Mouse (Mus musculus) cerebellum, adult 2 months (tissue): Measurements from ENCODE around the gene Tax1bp3.

Experiments
- CTCF ChIP-seq: fragments of 200-500 bp; IDR thresholded peaks from 2 replicates; pipeline ENCODE4 v1.5.1; 2011; ENCODE audit warnings: low read depth, mild to moderate bottlenecking, control low read depth, low read length, moderate library complexity, borderline replicate concordance; ENCODE audit not compliant: insufficient read depth
- POLR2A ChIP-seq: fragments of 200-500 bp; IDR thresholded peaks from 2 replicates; pipeline ENCODE4 v1.6.1; 2011; ENCODE audit warnings: low read length, control low read depth, borderline replicate concordance; ENCODE audit not compliant: insufficient read depth

GRCm38 (mm10) chr11:73230081-73230480 lies 53.2 kb downstream of the Tax1bp3 start:
- TF ChIP-seq CTCF (no peak), POLR2A (no peak)
